Mouse (Mus musculus) spleen, adult 2 months (tissue): ENCODE results near the gene Oas3.

Source experiments
- CTCF ChIP-seq: fragments of 200-500 bp; IDR thresholded peaks from 2 replicates; pipeline ENCODE4 v1.5.1; 2011; ENCODE audit warnings: mild to moderate bottlenecking, inconsistent platforms; ENCODE audit not compliant: insufficient read depth, insufficient read length, insufficient replicate concordance; ENCODE audit errors: extremely low read depth
- POLR2A ChIP-seq: fragments of 200-500 bp; IDR thresholded peaks from 2 replicates; pipeline ENCODE4 v1.6.1; 2011; ENCODE audit warnings: low read depth, low read length, inconsistent platforms

- TF ChIP-seq POLR2A: no peak; the same call in 1 of the 2 replicates
- no peak for TF ChIP-seq CTCF
Measured at GRCm38 (mm10) chr5:120706976-120707375, 70.5 kb downstream of the Oas3 start.
